Mouse (Mus musculus): ENCODE measurements around the gene Myl4.

- TF ChIP-seq CTCF (IDR thresholded peaks at IDR 0.05) (no peak), EP300 (IDR thresholded peaks at IDR 0.05) (no peak)
Measured at GRCm38 (mm10) chr11:104638906-104639305, 88.4 kb downstream of the Myl4 start.
